Mouse (Mus musculus) heart, embryonic 11.5 days (tissue): ENCODE data around the gene Cma2. TPM values are rescaled to one million over a fixed set of nuclear protein-coding genes. Genes with fewer than 3 reads are reported as not detected.
"Not testable (repeated sequence)": the region's sequence is repeated elsewhere in the genome, so short reads cannot be mapped to it uniquely, and the experiment has no call there.

Experiments used
- ATAC-seq: fragments of 200-750 bp; cut with Nextera tagmentation; replicated peaks from 2 replicates; pipeline ENCODE4 v1.8.0; 2017; ENCODE audit warnings: moderate library complexity; ENCODE audit not compliant: insufficient number of reproducible peaks, low FRiP score, low TSS enrichment
- H3K27ac ChIP-seq: fragments of 300-500 bp; sonication (generic); 2 replicates; pipeline ENCODE4 v1.5.1; 2014; ENCODE audit warnings: mild to moderate bottlenecking, low read depth, low read length
- H3K27me3 ChIP-seq: fragments of 300-500 bp; sonication (generic); 2 replicates; pipeline ENCODE4 v1.6.1; 2014; ENCODE audit warnings: mild to moderate bottlenecking, low read length, mixed read lengths; ENCODE audit not compliant: control insufficient read depth, insufficient read depth
- H3K36me3 ChIP-seq: fragments of 300-500 bp; sonication (generic); 2 replicates; pipeline ENCODE4 v1.6.1; 2014; ENCODE audit warnings: mild to moderate bottlenecking, low read length, moderate library complexity, mixed read lengths; ENCODE audit not compliant: control insufficient read depth, insufficient read depth
- H3K4me1 ChIP-seq: fragments of 300-500 bp; sonication (generic); 2 replicates; pipeline ENCODE4 v1.6.1; 2014; ENCODE audit warnings: low read length; ENCODE audit not compliant: control insufficient read depth, insufficient read depth
- H3K4me2 ChIP-seq: fragments of 300-500 bp; sonication (generic); 2 replicates; pipeline ENCODE4 v1.6.1; 2014; ENCODE audit warnings: mild to moderate bottlenecking, moderate library complexity
- H3K4me3 ChIP-seq: fragments of 300-500 bp; sonication (generic); 2 replicates; pipeline ENCODE4 v1.5.1; 2014; ENCODE audit warnings: low read depth, low read length
- H3K9ac ChIP-seq: fragments of 300-500 bp; sonication (generic); 2 replicates; pipeline ENCODE4 v1.6.1; 2014; ENCODE audit warnings: mild to moderate bottlenecking, low read depth, low read length, moderate library complexity
- H3K9me3 ChIP-seq: fragments of 300-500 bp; sonication (generic); replicated peaks from 2 replicates; pipeline ENCODE4 v1.6.1; 2016; ENCODE audit warnings: low read length; ENCODE audit not compliant: control insufficient read depth
- WGBS: fragments of 180-500 bp; shearing (Covaris S2); extraction: QIAGEN DNeasy Blood & Tissue Kit; methylation state at CpG from one replicate; pipeline ENCODE4 v1.1.7; 2014; ENCODE audit not compliant: insufficient replicate concordance; 5-methylcytosine and 5-hydroxymethylcytosine counted together
- polyA plus RNA-seq: library from polyadenylated mRNA; unstranded; fragments of >200 nt; fragmentation: Nextera tagmentation; extraction: Ambion mirVana; gene quantifications from 2 replicates; pipeline ENCODE4 v1.2.1, GENCODE M21; 2014

Gene Cma2
- polyA plus RNA-seq, 1 experiment from 2014 or later: not detected

GRCm38 (mm10) chr14:56017671-56018070, 66.9 kb downstream of the Cma2 start, which contains the start of gene Mcpt1:
Gene Mcpt1 (plus strand): TSS chr14:56017971.
- H3K9ac ChIP-seq, H3K27me3 ChIP-seq, H3K9me3 ChIP-seq, H3K27ac ChIP-seq, H3K4me3 ChIP-seq, H3K36me3 ChIP-seq, H3K4me1 ChIP-seq, H3K4me2 ChIP-seq, ATAC-seq: not testable (repeated sequence)
- 56% methylated on average over 3 of the region's 3 CpGs for WGBS

GRCm38 (mm10) chr14:56019446-56019845, 68.7 kb downstream of the Cma2 start:
- no peaks in the 10 kb centered on the region for H3K36me3 ChIP-seq
- ATAC-seq: no peak
- no peaks in the 10 kb centered on the region for H3K4me1 ChIP-seq
- no peak overlapping the region for H3K27ac ChIP-seq
- H3K9ac ChIP-seq: no peak overlapping the region
- H3K9me3 ChIP-seq: no peaks in the 10 kb centered on the region
- 55% methylated on average over 1 of the region's 1 CpGs for WGBS
- H3K27me3 ChIP-seq: no peaks in the 10 kb centered on the region
- no peak overlapping the region for H3K4me2 ChIP-seq
- no peak overlapping the region for H3K4me3 ChIP-seq

- not testable (repeated sequence) for H3K4me3 ChIP-seq, H3K9me3 ChIP-seq, ATAC-seq, H3K36me3 ChIP-seq, H3K4me2 ChIP-seq, H3K9ac ChIP-seq, H3K4me1 ChIP-seq, H3K27me3 ChIP-seq, H3K27ac ChIP-seq
- 60% methylated on average over 3 of the region's 4 CpGs for WGBS
Measured at GRCm38 (mm10) chr14:56021305-56021704, 70.5 kb downstream of the Cma2 start.

Other genes with a start within 250 kb of the Cma2 start
- gene Tgm1, start 237.1 kb upstream of the Cma2 start, polyA plus RNA-seq: 0.13 and 0.30 TPM in 2 replicates
- 19.1 and 19.7 TPM in 2 replicates for gene Rabggta, start 228.7 kb upstream of the Cma2 start, polyA plus RNA-seq
- gene Dhrs1, start 205.3 kb upstream of the Cma2 start, polyA plus RNA-seq: 56.4 and 60.3 TPM in 2 replicates
- gene Nop9, start 205.3 kb upstream of the Cma2 start, polyA plus RNA-seq: 25.1 and 26.3 TPM in 2 replicates
- 1.4 and 1.7 TPM in 2 replicates for gene Cideb, start 192.5 kb upstream of the Cma2 start, polyA plus RNA-seq
- 0.16 and 1.0 TPM in 2 replicates for gene Ltb4r2, start 189.6 kb upstream of the Cma2 start, polyA plus RNA-seq
- 0.11 and 0.21 TPM in 2 replicates for gene Ltb4r1, start 185.0 kb upstream of the Cma2 start, polyA plus RNA-seq
- 13.2 and 19.7 TPM in 2 replicates for gene Adcy4, start 166.9 kb upstream of the Cma2 start, polyA plus RNA-seq
- gene Ripk3, start 162.1 kb upstream of the Cma2 start, polyA plus RNA-seq: 19.6 and 19.8 TPM in 2 replicates
- gene Nfatc4, start 127.8 kb upstream of the Cma2 start, polyA plus RNA-seq: 15.5 and 16.9 TPM in 2 replicates
- 12.5 and 20.3 TPM in 2 replicates for gene Nynrin, start 97.0 kb upstream of the Cma2 start, polyA plus RNA-seq
- 0.30 and 0.42 TPM in 2 replicates for gene Cbln3, start 66.6 kb upstream of the Cma2 start, polyA plus RNA-seq
- 6.0 and 8.9 TPM in 2 replicates for gene Khnyn, start 66.0 kb upstream of the Cma2 start, polyA plus RNA-seq
- 36.9 and 42.2 TPM in 2 replicates for gene Sdr39u1, start 50.7 kb upstream of the Cma2 start, polyA plus RNA-seq
- not detected in 2 replicates for gene Cma1, start 6.3 kb upstream of the Cma2 start, polyA plus RNA-seq
- not detected in 2 replicates for gene Mcpt1, start 67.0 kb downstream of the Cma2 start, polyA plus RNA-seq
- gene Mcpt9, start 79.5 kb downstream of the Cma2 start, polyA plus RNA-seq: not detected in 2 replicates
- gene Mcpt2, start 91.1 kb downstream of the Cma2 start, polyA plus RNA-seq: not detected in 2 replicates
- not detected in 2 replicates for gene Mcpt4, start 111.3 kb downstream of the Cma2 start, polyA plus RNA-seq
- not detected in 2 replicates for gene Mcpt8, start 134.3 kb downstream of the Cma2 start, polyA plus RNA-seq
- gene Ctsg, start 151.6 kb downstream of the Cma2 start, polyA plus RNA-seq: 0.21 TPM in 1 of 2 replicates, not detected in the other
- gene Gzme, start 169.6 kb downstream of the Cma2 start, polyA plus RNA-seq: not detected in 2 replicates
- gene Gzmd, start 181.6 kb downstream of the Cma2 start, polyA plus RNA-seq: not detected in 2 replicates
- not detected in 2 replicates for gene Gzmg, start 208.6 kb downstream of the Cma2 start, polyA plus RNA-seq
- gene Gzmn, start 223.6 kb downstream of the Cma2 start, polyA plus RNA-seq: not detected in 2 replicates